Mouse (Mus musculus) forebrain, embryonic 11.5 days (tissue): Measurements from ENCODE around the gene Mtor. TPM values are rescaled to one million over a fixed set of nuclear protein-coding genes. Genes with fewer than 3 reads are reported as not detected.

ENCODE experiments used
- ATAC-seq: fragments of 200-750 bp; cut with Nextera tagmentation; replicated peaks from 2 replicates; pipeline ENCODE4 v1.8.0; 2017; ENCODE audit warnings: moderate TSS enrichment; ENCODE audit not compliant: low FRiP score
- DNase-seq: peaks from one replicate; pipeline ENCODE4 v3.0.0-alpha.2; 2017; ENCODE audit warnings: low spot score
- H3K27ac ChIP-seq: fragments of 300-500 bp; sonication (generic); 2 replicates; pipeline ENCODE4 v1.5.1; 2014; ENCODE audit warnings: low read depth, low read length
- H3K27me3 ChIP-seq: fragments of 300-500 bp; sonication (generic); 2 replicates; pipeline ENCODE4 v1.6.1; 2014; ENCODE audit warnings: mild to moderate bottlenecking, low read length, mixed read lengths; ENCODE audit not compliant: control insufficient read depth, insufficient read depth
- H3K36me3 ChIP-seq: fragments of 300-500 bp; sonication (generic); 2 replicates; pipeline ENCODE4 v1.6.1; 2014; ENCODE audit warnings: mild to moderate bottlenecking, low read length, moderate library complexity, mixed read lengths; ENCODE audit not compliant: control insufficient read depth, insufficient read depth
- H3K4me1 ChIP-seq: fragments of 300-500 bp; sonication (generic); replicated peaks from 2 replicates; pipeline ENCODE4 v1.6.1; 2014; ENCODE audit warnings: low read length, mixed read lengths; ENCODE audit not compliant: control insufficient read depth, insufficient read depth
- H3K4me2 ChIP-seq: fragments of 300-500 bp; sonication (generic); 2 replicates; pipeline ENCODE4 v1.6.1; 2014; ENCODE audit warnings: low read depth, mild to moderate bottlenecking, low read length, moderate library complexity, mixed read lengths; ENCODE audit not compliant: severe bottlenecking
- H3K4me3 ChIP-seq: fragments of 300-500 bp; sonication (generic); 2 replicates; pipeline ENCODE4 v1.5.1; 2014; ENCODE audit warnings: low read depth, low read length
- H3K9ac ChIP-seq: fragments of 300-500 bp; sonication (generic); 2 replicates; pipeline ENCODE4 v1.6.1; 2014; ENCODE audit warnings: low read length
- H3K9me3 ChIP-seq: fragments of 300-500 bp; sonication (generic); 2 replicates; pipeline ENCODE4 v1.6.1; 2016; ENCODE audit warnings: low read length, mixed read lengths; ENCODE audit not compliant: control insufficient read depth
- WGBS: fragments of 180-500 bp; shearing (Covaris S2); extraction: QIAGEN DNeasy Blood & Tissue Kit; methylation state at CpG from one replicate; pipeline ENCODE4 v1.1.7; 2014; 5-methylcytosine and 5-hydroxymethylcytosine counted together
- polyA plus RNA-seq: library from polyadenylated mRNA; unstranded; fragments of >200 nt; fragmentation: Nextera tagmentation; extraction: Ambion mirVana; gene quantifications from 2 replicates; pipeline ENCODE4 v1.2.1, GENCODE M21; 2014

Gene Mtor
- polyA plus RNA-seq, 1 experiment from 2014 or later, result 37.6 TPM

- Histone ChIP-seq H3K9ac (no peak overlapping the region), H3K4me2 (no peak overlapping the region), H3K9me3 (no peaks in the 10 kb centered on the region), H3K27ac (no peak overlapping the region), H3K36me3 (no peaks in the 10 kb centered on the region; the same call in none of the 2 replicates), H3K27me3 (no peaks in the 10 kb centered on the region), H3K4me3 (no peak overlapping the region), H3K4me1 (no peaks in the 10 kb centered on the region)
- ATAC-seq (no peak), DNase-seq (no peak)
- WGBS, result 90% methylated on average over 7 of the region's 7 CpGs
Observed at GRCm38 (mm10) chr4:148523538-148523937, 75.1 kb downstream of the Mtor start.

- H3K4me2 ChIP-seq, result no peak overlapping the region
Observed at GRCm38 (mm10) chr4:148527158-148527910, 78.9 kb downstream of the Mtor start.

GRCm38 (mm10) chr4:148530351-148530750 is 81.9 kb downstream of the Mtor start:
- no peaks in the 10 kb centered on the region for H3K9me3 ChIP-seq
- no peak overlapping the region for H3K4me2 ChIP-seq
- no peaks in the 10 kb centered on the region for H3K4me1 ChIP-seq
- H3K27me3 ChIP-seq, result no peaks in the 10 kb centered on the region
- H3K36me3 ChIP-seq, result peaks cover 3% of the 10 kb centered on the region
- no peak for DNase-seq
- no peak overlapping the region for H3K9ac ChIP-seq
- WGBS, result 95% methylated on average over 5 of the region's 5 CpGs
- no peak for ATAC-seq
- no peak overlapping the region for H3K27ac ChIP-seq
- H3K4me3 ChIP-seq, result no peak overlapping the region

More at GRCm38 (mm10) chr4:148527158-148527910, 78.9 kb downstream of the Mtor start:
- Histone ChIP-seq H3K27ac (no peak overlapping the region), H3K9me3 (no peaks in the 10 kb centered on the region), H3K36me3 (peaks cover 3% of the 10 kb centered on the region; the same call in 1 of the 2 replicates), H3K4me3 (no peak overlapping the region), H3K4me1 (no peaks in the 10 kb centered on the region), H3K9ac (no peak overlapping the region), H3K27me3 (no peaks in the 10 kb centered on the region)
- 91% methylated on average over 10 of the region's 10 CpGs for WGBS
- DNase-seq (no peak), ATAC-seq (no peak)

- Histone ChIP-seq H3K4me2 (no peak overlapping the region), H3K9me3 (no peaks in the 10 kb centered on the region), H3K27ac (no peak overlapping the region), H3K9ac (no peak overlapping the region), H3K4me3 (no peak overlapping the region), H3K4me1 (no peaks in the 10 kb centered on the region), H3K36me3 (peaks cover 3% of the 10 kb centered on the region), H3K27me3 (no peaks in the 10 kb centered on the region)
- 94% methylated on average over 6 of the region's 6 CpGs for WGBS
- ATAC-seq (no peak), DNase-seq (no peak)
Observed at GRCm38 (mm10) chr4:148530778-148531177, 82.4 kb downstream of the Mtor start.

GRCm38 (mm10) chr4:148531341-148531740 is 82.9 kb downstream of the Mtor start:
- Histone ChIP-seq H3K27me3 (no peaks in the 10 kb centered on the region), H3K27ac (no peak overlapping the region), H3K4me3 (no peak overlapping the region), H3K4me1 (no peaks in the 10 kb centered on the region), H3K9me3 (no peaks in the 10 kb centered on the region), H3K4me2 (no peak overlapping the region), H3K9ac (no peak overlapping the region), H3K36me3 (peaks cover 3% of the 10 kb centered on the region)
- no peak for ATAC-seq
- WGBS, result 85% methylated on average over 4 of the region's 4 CpGs
- no peak for DNase-seq

GRCm38 (mm10) chr4:148532516-148532915 is 84.1 kb downstream of the Mtor start:
- Histone ChIP-seq H3K27ac (no peak overlapping the region), H3K27me3 (no peaks in the 10 kb centered on the region), H3K4me2 (no peak overlapping the region), H3K4me1 (no peaks in the 10 kb centered on the region), H3K9ac (no peak overlapping the region), H3K4me3 (no peak overlapping the region), H3K9me3 (no peaks in the 10 kb centered on the region), H3K36me3 (peaks cover 8% of the 10 kb centered on the region)
- ATAC-seq, result no peak
- no peak for DNase-seq
- 91% methylated on average over 3 of the region's 3 CpGs for WGBS

- H3K27me3 ChIP-seq, result no peaks in the 10 kb centered on the region
- H3K27ac ChIP-seq, result no peak overlapping the region
- DNase-seq (no peak), ATAC-seq (no peak)
- H3K4me2 ChIP-seq, result no peak overlapping the region
- no peak overlapping the region for H3K4me3 ChIP-seq
- H3K36me3 ChIP-seq, result peaks cover 8% of the 10 kb centered on the region
- no peaks in the 10 kb centered on the region for H3K4me1 ChIP-seq
- WGBS, result 92% methylated on average over 12 of the region's 12 CpGs
- H3K9me3 ChIP-seq, result no peaks in the 10 kb centered on the region
- no peak overlapping the region for H3K9ac ChIP-seq
Observed at GRCm38 (mm10) chr4:148533613-148534328, 85.4 kb downstream of the Mtor start.

- 93% methylated on average over 3 of the region's 3 CpGs for WGBS
- Histone ChIP-seq H3K9me3 (no peaks in the 10 kb centered on the region), H3K27ac (no peak overlapping the region)
Observed at GRCm38 (mm10) chr4:148535876-148536275, 87.5 kb downstream of the Mtor start.

More at GRCm38 (mm10) chr4:148535876-148536275, 87.5 kb downstream of the Mtor start:
- Histone ChIP-seq H3K9ac (no peak overlapping the region), H3K27me3 (no peaks in the 10 kb centered on the region), H3K4me1 (no peaks in the 10 kb centered on the region), H3K4me2 (no peak overlapping the region), H3K36me3 (peaks cover 8% of the 10 kb centered on the region), H3K4me3 (no peak overlapping the region)
- ATAC-seq (no peak), DNase-seq (no peak)
